Mouse (Mus musculus) heart, embryonic 13.5 days (tissue): Measurements from ENCODE around the gene AI413582. TPM values are rescaled to one million over a fixed set of nuclear protein-coding genes. Genes with fewer than 3 reads are reported as not detected.

Experiments used
- ATAC-seq: fragments of 200-750 bp; cut with Nextera tagmentation; 2 replicates; pipeline ENCODE4 v1.8.0; 2017; ENCODE audit warnings: moderate TSS enrichment; ENCODE audit not compliant: insufficient number of reproducible peaks, low FRiP score, low TSS enrichment; ENCODE audit errors: extremely low read depth
- H3K27ac ChIP-seq: fragments of 300-500 bp; sonication (generic); replicated peaks from 2 replicates; pipeline ENCODE4 v1.5.1; 2015; ENCODE audit warnings: moderate library complexity, mild to moderate bottlenecking, inconsistent platforms
- H3K27me3 ChIP-seq: fragments of 300-500 bp; sonication (generic); replicated peaks from 2 replicates; pipeline ENCODE4 v1.6.1; 2015; ENCODE audit warnings: mild to moderate bottlenecking, inconsistent platforms
- H3K36me3 ChIP-seq: fragments of 300-500 bp; sonication (generic); 2 replicates; pipeline ENCODE4 v1.6.1; 2015; ENCODE audit warnings: mild to moderate bottlenecking, inconsistent platforms
- H3K4me1 ChIP-seq: fragments of 300-500 bp; sonication (generic); 2 replicates; pipeline ENCODE4 v1.6.1; 2015; ENCODE audit warnings: inconsistent platforms
- H3K4me2 ChIP-seq: fragments of 300-500 bp; sonication (generic); 2 replicates; pipeline ENCODE4 v1.6.1; 2015; ENCODE audit warnings: inconsistent platforms, mild to moderate bottlenecking, moderate library complexity
- H3K4me3 ChIP-seq: fragments of 300-500 bp; sonication (generic); 2 replicates; pipeline ENCODE4 v1.5.1; 2015; ENCODE audit warnings: moderate library complexity, mild to moderate bottlenecking, inconsistent platforms
- H3K9ac ChIP-seq: fragments of 300-500 bp; sonication (generic); 2 replicates; pipeline ENCODE4 v1.6.1; 2015; ENCODE audit warnings: inconsistent platforms, mild to moderate bottlenecking, moderate library complexity
- H3K9me3 ChIP-seq: fragments of 300-500 bp; sonication (generic); 2 replicates; pipeline ENCODE4 v1.6.1; 2016; ENCODE audit warnings: inconsistent platforms
- WGBS: fragments of 180-500 bp; shearing (Covaris S2); methylation state at CpG from one replicate; pipeline ENCODE4 v1.1.7; 2015; ENCODE audit warnings: mixed read lengths; 5-methylcytosine and 5-hydroxymethylcytosine counted together
- polyA plus RNA-seq: library from polyadenylated mRNA; unstranded; fragments of >200 nt; fragmentation: Nextera tagmentation; extraction: Ambion mirVana; gene quantifications from 2 replicates; pipeline ENCODE4 v1.2.1, GENCODE M21; 2015

The AI413582 gene
- polyA plus RNA-seq, 1 experiment from 2014 or later, result 16.0 TPM

GRCm38 (mm10) chr17:27578487-27578886 is 12.9 kb upstream of the AI413582 start:
- H3K9me3 ChIP-seq, result no peaks in the 10 kb centered on the region
- no peaks in the 10 kb centered on the region for H3K27me3 ChIP-seq
- ATAC-seq, result no peak
- no peak overlapping the region for H3K4me3 ChIP-seq
- no peak overlapping the region for H3K4me2 ChIP-seq
- 92% methylated on average over 10 of the region's 10 CpGs for WGBS
- H3K27ac ChIP-seq, result no peak overlapping the region
- peaks cover 90% of the 10 kb centered on the region for H3K36me3 ChIP-seq
- no peak overlapping the region for H3K9ac ChIP-seq
- H3K4me1 ChIP-seq, result peaks cover 39% of the 10 kb centered on the region; the same call in 1 of the 2 replicates

- Histone ChIP-seq H3K36me3 (peaks cover 89% of the 10 kb centered on the region), H3K4me2 (no peak overlapping the region), H3K9me3 (no peaks in the 10 kb centered on the region), H3K27me3 (no peaks in the 10 kb centered on the region), H3K4me1 (peaks cover 34% of the 10 kb centered on the region; the same call in 1 of the 2 replicates), H3K9ac (no peak overlapping the region), H3K27ac (no peak overlapping the region), H3K4me3 (no peak overlapping the region)
- WGBS, result 68% methylated on average over 6 of the region's 6 CpGs
- no peak for ATAC-seq
Measured at GRCm38 (mm10) chr17:27577468-27577867, 11.9 kb upstream of the AI413582 start.

GRCm38 (mm10) chr17:27576056-27576455 is 10.5 kb upstream of the AI413582 start:
- H3K4me1 ChIP-seq, result peaks cover 37% of the 10 kb centered on the region; the same call in 1 of the 2 replicates
- ATAC-seq, result no peak
- H3K4me3 ChIP-seq, result no peak overlapping the region
- H3K27me3 ChIP-seq, result no peaks in the 10 kb centered on the region
- no peaks in the 10 kb centered on the region for H3K9me3 ChIP-seq
- peaks cover 79% of the 10 kb centered on the region for H3K36me3 ChIP-seq
- no peak overlapping the region for H3K9ac ChIP-seq
- no peak overlapping the region for H3K27ac ChIP-seq
- no peak overlapping the region for H3K4me2 ChIP-seq
- 68% methylated on average over 7 of the region's 7 CpGs for WGBS

- 0 out of 2 replicates have a peak overlapping the region, but pooled peaks have one; percentile 0 for H3K27ac ChIP-seq
- peaks cover 29% of the 10 kb centered on the region; the same call in 1 of the 2 replicates for H3K4me1 ChIP-seq
- H3K4me2 ChIP-seq, result no peak overlapping the region
- H3K9me3 ChIP-seq, result no peaks in the 10 kb centered on the region
- no peak overlapping the region for H3K4me3 ChIP-seq
- H3K36me3 ChIP-seq, result peaks cover 71% of the 10 kb centered on the region
- WGBS, result 77% methylated on average over 10 of the region's 10 CpGs
- H3K9ac ChIP-seq, result no peak overlapping the region
- no peaks in the 10 kb centered on the region for H3K27me3 ChIP-seq
- no peak for ATAC-seq
Measured at GRCm38 (mm10) chr17:27575116-27575776, 9.7 kb upstream of the AI413582 start.

GRCm38 (mm10) chr17:27574470-27575115 is 9.0 kb upstream of the AI413582 start:
- H3K4me1 ChIP-seq, result peaks cover 24% of the 10 kb centered on the region; the same call in 1 of the 2 replicates
- 0 out of 2 replicates have a peak overlapping the region, but pooled peaks have one; percentile 36 for H3K27ac ChIP-seq
- no peak overlapping the region for H3K9ac ChIP-seq
- H3K4me3 ChIP-seq, result no peak overlapping the region
- no peak overlapping the region for H3K4me2 ChIP-seq
- no peak for ATAC-seq
- H3K36me3 ChIP-seq, result peaks cover 65% of the 10 kb centered on the region
- 83% methylated on average over 16 of the region's 16 CpGs for WGBS
- no peaks in the 10 kb centered on the region for H3K9me3 ChIP-seq
- H3K27me3 ChIP-seq, result no peaks in the 10 kb centered on the region

GRCm38 (mm10) chr17:27573772-27574320 is 8.3 kb upstream of the AI413582 start:
- peaks cover 57% of the 10 kb centered on the region for H3K36me3 ChIP-seq
- no peak for ATAC-seq

GRCm38 (mm10) chr17:27571315-27571714 is 5.8 kb upstream of the AI413582 start:
- 68% methylated on average over 8 of the region's 8 CpGs for WGBS

More at GRCm38 (mm10) chr17:27573772-27574320, 8.3 kb upstream of the AI413582 start:
- no peak overlapping the region for H3K9ac ChIP-seq
- no peaks in the 10 kb centered on the region for H3K9me3 ChIP-seq
- H3K4me1 ChIP-seq, result peaks cover 23% of the 10 kb centered on the region; the same call in 1 of the 2 replicates
- H3K4me3 ChIP-seq, result no peak overlapping the region
- WGBS, result 69% methylated on average over 10 of the region's 10 CpGs
- no peak overlapping the region for H3K27ac ChIP-seq
- no peak overlapping the region for H3K4me2 ChIP-seq
- H3K27me3 ChIP-seq, result no peaks in the 10 kb centered on the region

GRCm38 (mm10) chr17:27568228-27568627 is 2.7 kb upstream of the AI413582 start:
- H3K9ac ChIP-seq, result 0 out of 2 replicates have a peak overlapping the region, but pooled peaks have one; percentile 19
- H3K4me2 ChIP-seq, result no peak overlapping the region
- ATAC-seq, result no peak
- no peak overlapping the region for H3K4me3 ChIP-seq
- no peaks in the 10 kb centered on the region for H3K9me3 ChIP-seq
- no peaks in the 10 kb centered on the region for H3K27me3 ChIP-seq
- 87% methylated on average over 5 of the region's 5 CpGs for WGBS
- peaks cover 35% of the 10 kb centered on the region for H3K4me1 ChIP-seq
- peaks cover 17% of the 10 kb centered on the region for H3K36me3 ChIP-seq
- no peak overlapping the region for H3K27ac ChIP-seq

More at GRCm38 (mm10) chr17:27571315-27571714, 5.8 kb upstream of the AI413582 start:
- Histone ChIP-seq H3K4me3 (no peak overlapping the region), H3K36me3 (peaks cover 36% of the 10 kb centered on the region), H3K27me3 (no peaks in the 10 kb centered on the region), H3K4me1 (peaks cover 34% of the 10 kb centered on the region), H3K9ac (no peak overlapping the region), H3K9me3 (no peaks in the 10 kb centered on the region), H3K4me2 (no peak overlapping the region), H3K27ac (no peak overlapping the region)
- no peak for ATAC-seq

GRCm38 (mm10) chr17:27565942-27566267 is 349 bp upstream of the AI413582 start:
- Histone ChIP-seq H3K4me3 (peak overlapping the region; percentile 68), H3K27me3 (no peaks in the 10 kb centered on the region), H3K9me3 (no peaks in the 10 kb centered on the region), H3K4me1 (peaks cover 46% of the 10 kb centered on the region), H3K4me2 (peak overlapping the region; percentile 91), H3K36me3 (peaks cover 16% of the 10 kb centered on the region), H3K9ac (peak overlapping the region; percentile 81), H3K27ac (no peak overlapping the region)
- 0% methylated on average over 13 of the region's 13 CpGs for WGBS
- ATAC-seq, result no peak

- peak overlapping the region; percentile 53; the same call in 1 of the 2 replicates for H3K27ac ChIP-seq
Measured at GRCm38 (mm10) chr17:27564391-27565162, 979 bp downstream of the AI413582 start.

GRCm38 (mm10) chr17:27563771-27564244 is 1.7 kb downstream of the AI413582 start:
- peak overlapping the region; percentile 91; the same call in 1 of the 2 replicates for H3K4me2 ChIP-seq
- ATAC-seq, result no peak

More at GRCm38 (mm10) chr17:27564391-27565162, 979 bp downstream of the AI413582 start:
- 11% methylated on average over 20 of the region's 20 CpGs for WGBS
- no peak for ATAC-seq
- Histone ChIP-seq H3K9me3 (no peaks in the 10 kb centered on the region), H3K27me3 (no peaks in the 10 kb centered on the region), H3K4me1 (peaks cover 47% of the 10 kb centered on the region), H3K4me3 (peak overlapping the region; percentile 68), H3K4me2 (peak overlapping the region; percentile 91), H3K36me3 (peaks cover 26% of the 10 kb centered on the region), H3K9ac (peak overlapping the region; percentile 84)

More at GRCm38 (mm10) chr17:27563771-27564244, 1.7 kb downstream of the AI413582 start:
- 53% methylated on average over 7 of the region's 7 CpGs for WGBS
- H3K4me1 ChIP-seq, result peaks cover 54% of the 10 kb centered on the region
- no peak overlapping the region for H3K27ac ChIP-seq
- no peak overlapping the region for H3K9ac ChIP-seq
- no peaks in the 10 kb centered on the region for H3K27me3 ChIP-seq
- no peaks in the 10 kb centered on the region for H3K9me3 ChIP-seq
- no peak overlapping the region for H3K4me3 ChIP-seq
- H3K36me3 ChIP-seq, result peaks cover 26% of the 10 kb centered on the region
